Mouse (Mus musculus) heart, embryonic 13.5 days (tissue): ENCODE measurements around the gene Mettl8. TPM values are rescaled to one million over a fixed set of nuclear protein-coding genes. Genes with fewer than 3 reads are reported as not detected.

Experiments
- ATAC-seq: fragments of 200-750 bp; cut with Nextera tagmentation; 2 replicates; pipeline ENCODE4 v1.8.0; 2017; ENCODE audit warnings: moderate TSS enrichment; ENCODE audit not compliant: insufficient number of reproducible peaks, low FRiP score, low TSS enrichment; ENCODE audit errors: extremely low read depth
- H3K27ac ChIP-seq: fragments of 300-500 bp; sonication (generic); replicated peaks from 2 replicates; pipeline ENCODE4 v1.5.1; 2015; ENCODE audit warnings: moderate library complexity, mild to moderate bottlenecking, inconsistent platforms
- H3K27me3 ChIP-seq: fragments of 300-500 bp; sonication (generic); replicated peaks from 2 replicates; pipeline ENCODE4 v1.6.1; 2015; ENCODE audit warnings: mild to moderate bottlenecking, inconsistent platforms
- H3K36me3 ChIP-seq: fragments of 300-500 bp; sonication (generic); 2 replicates; pipeline ENCODE4 v1.6.1; 2015; ENCODE audit warnings: mild to moderate bottlenecking, inconsistent platforms
- H3K4me1 ChIP-seq: fragments of 300-500 bp; sonication (generic); 2 replicates; pipeline ENCODE4 v1.6.1; 2015; ENCODE audit warnings: inconsistent platforms
- H3K4me2 ChIP-seq: fragments of 300-500 bp; sonication (generic); 2 replicates; pipeline ENCODE4 v1.6.1; 2015; ENCODE audit warnings: inconsistent platforms, mild to moderate bottlenecking, moderate library complexity
- H3K4me3 ChIP-seq: fragments of 300-500 bp; sonication (generic); 2 replicates; pipeline ENCODE4 v1.5.1; 2015; ENCODE audit warnings: moderate library complexity, mild to moderate bottlenecking, inconsistent platforms
- H3K9ac ChIP-seq: fragments of 300-500 bp; sonication (generic); 2 replicates; pipeline ENCODE4 v1.6.1; 2015; ENCODE audit warnings: inconsistent platforms, mild to moderate bottlenecking, moderate library complexity
- H3K9me3 ChIP-seq: fragments of 300-500 bp; sonication (generic); 2 replicates; pipeline ENCODE4 v1.6.1; 2016; ENCODE audit warnings: inconsistent platforms
- WGBS: fragments of 180-500 bp; shearing (Covaris S2); methylation state at CpG from one replicate; pipeline ENCODE4 v1.1.7; 2015; ENCODE audit warnings: mixed read lengths; 5-methylcytosine and 5-hydroxymethylcytosine counted together
- polyA plus RNA-seq: library from polyadenylated mRNA; unstranded; fragments of >200 nt; fragmentation: Nextera tagmentation; extraction: Ambion mirVana; gene quantifications from 2 replicates; pipeline ENCODE4 v1.2.1, GENCODE M21; 2015

The Mettl8 gene
- polyA plus RNA-seq, 1 experiment from 2014 or later = 9.4 TPM

GRCm38 (mm10) chr2:70978271-70978670, 77.1 kb downstream of the Mettl8 start:
- no peaks in the 10 kb centered on the region; the same call in 1 of the 2 replicates for H3K36me3 ChIP-seq
- no peaks in the 10 kb centered on the region for H3K27me3 ChIP-seq
- H3K4me2 ChIP-seq = no peak overlapping the region
- 52% methylated on average over 5 of the region's 5 CpGs for WGBS
- H3K27ac ChIP-seq = no peak overlapping the region
- no peak for ATAC-seq
- H3K9me3 ChIP-seq = peaks cover 5% of the 10 kb centered on the region
- no peak overlapping the region for H3K9ac ChIP-seq
- H3K4me3 ChIP-seq = no peak overlapping the region
- H3K4me1 ChIP-seq = peaks cover 10% of the 10 kb centered on the region

GRCm38 (mm10) chr2:70974769-70975168, 80.6 kb downstream of the Mettl8 start:
- Histone ChIP-seq H3K9me3 (no peaks in the 10 kb centered on the region), H3K4me2 (no peak overlapping the region), H3K27me3 (no peaks in the 10 kb centered on the region), H3K27ac (no peak overlapping the region), H3K36me3 (no peaks in the 10 kb centered on the region; the same call in 1 of the 2 replicates), H3K4me1 (peaks cover 19% of the 10 kb centered on the region), H3K9ac (no peak overlapping the region), H3K4me3 (no peak overlapping the region)
- 83% methylated on average over 6 of the region's 6 CpGs for WGBS
- ATAC-seq = no peak

- Histone ChIP-seq H3K9me3 (no peaks in the 10 kb centered on the region), H3K36me3 (no peaks in the 10 kb centered on the region), H3K4me3 (no peak overlapping the region), H3K27ac (no peak overlapping the region), H3K27me3 (no peaks in the 10 kb centered on the region), H3K4me1 (peaks cover 23% of the 10 kb centered on the region), H3K9ac (no peak overlapping the region), H3K4me2 (no peak overlapping the region)
- no peak for ATAC-seq
- 66% methylated on average over 16 of the region's 16 CpGs for WGBS
Measured at GRCm38 (mm10) chr2:70972795-70973518, 82.4 kb downstream of the Mettl8 start.

- Histone ChIP-seq H3K9me3 (no peaks in the 10 kb centered on the region), H3K4me3 (no peak overlapping the region), H3K27ac (peak overlapping the region; percentile 73), H3K27me3 (no peaks in the 10 kb centered on the region), H3K36me3 (no peaks in the 10 kb centered on the region), H3K4me1 (peaks cover 20% of the 10 kb centered on the region), H3K9ac (no peak overlapping the region), H3K4me2 (no peak overlapping the region)
- no peak for ATAC-seq
- 23% methylated on average over 7 of the region's 7 CpGs for WGBS
Measured at GRCm38 (mm10) chr2:70970158-70970741, 85.1 kb downstream of the Mettl8 start.

GRCm38 (mm10) chr2:70968305-70968704, 87.1 kb downstream of the Mettl8 start:
- Histone ChIP-seq H3K4me3 (no peak overlapping the region), H3K4me1 (peaks cover 20% of the 10 kb centered on the region), H3K27me3 (no peaks in the 10 kb centered on the region), H3K36me3 (peaks cover 11% of the 10 kb centered on the region), H3K4me2 (no peak overlapping the region), H3K27ac (no peak overlapping the region), H3K9ac (no peak overlapping the region), H3K9me3 (no peaks in the 10 kb centered on the region)
- ATAC-seq = no peak
- WGBS = 63% methylated on average over 2 of the region's 2 CpGs

GRCm38 (mm10) chr2:70967216-70967615, 88.2 kb downstream of the Mettl8 start:
- Histone ChIP-seq H3K27ac (no peak overlapping the region), H3K27me3 (no peaks in the 10 kb centered on the region), H3K4me2 (no peak overlapping the region), H3K4me1 (peaks cover 20% of the 10 kb centered on the region), H3K4me3 (no peak overlapping the region), H3K36me3 (peaks cover 11% of the 10 kb centered on the region), H3K9me3 (no peaks in the 10 kb centered on the region), H3K9ac (no peak overlapping the region)
- no peak for ATAC-seq
- 77% methylated on average over 1 of the region's 1 CpGs for WGBS

- no peak overlapping the region for H3K9ac ChIP-seq
- no peak overlapping the region for H3K4me2 ChIP-seq
- no peak for ATAC-seq
- peaks cover 11% of the 10 kb centered on the region for H3K36me3 ChIP-seq
- no peak overlapping the region for H3K27ac ChIP-seq
- H3K4me3 ChIP-seq = no peak overlapping the region
- peaks cover 11% of the 10 kb centered on the region for H3K4me1 ChIP-seq
- 93% methylated on average over 2 of the region's 2 CpGs for WGBS
- H3K9me3 ChIP-seq = no peaks in the 10 kb centered on the region
- no peaks in the 10 kb centered on the region for H3K27me3 ChIP-seq
Measured at GRCm38 (mm10) chr2:70964809-70965208, 90.6 kb downstream of the Mettl8 start.

GRCm38 (mm10) chr2:70962921-70963320, 92.5 kb downstream of the Mettl8 start:
- Histone ChIP-seq H3K27ac (no peak overlapping the region), H3K4me1 (no peaks in the 10 kb centered on the region), H3K9ac (no peak overlapping the region), H3K27me3 (no peaks in the 10 kb centered on the region), H3K9me3 (no peaks in the 10 kb centered on the region), H3K4me2 (no peak overlapping the region), H3K36me3 (peaks cover 11% of the 10 kb centered on the region), H3K4me3 (no peak overlapping the region)
- 77% methylated on average over 1 of the region's 1 CpGs for whole genome bisulfite sequencing
- ATAC-seq = no peak

- H3K36me3 ChIP-seq = peaks cover 11% of the 10 kb centered on the region
- H3K27ac ChIP-seq = no peak overlapping the region
- H3K4me3 ChIP-seq = no peak overlapping the region
- no peaks in the 10 kb centered on the region for H3K27me3 ChIP-seq
- no peak overlapping the region for H3K9ac ChIP-seq
- WGBS = 72% methylated on average over 6 of the region's 6 CpGs
- no peaks in the 10 kb centered on the region for H3K9me3 ChIP-seq
- ATAC-seq = no peak
- no peak overlapping the region for H3K4me2 ChIP-seq
- no peaks in the 10 kb centered on the region for H3K4me1 ChIP-seq
Measured at GRCm38 (mm10) chr2:70961086-70961941, 94.1 kb downstream of the Mettl8 start.

GRCm38 (mm10) chr2:70960090-70960489, 95.3 kb downstream of the Mettl8 start:
- 73% methylated on average over 6 of the region's 6 CpGs for WGBS
- ATAC-seq = no peak
- Histone ChIP-seq H3K9me3 (no peaks in the 10 kb centered on the region), H3K4me3 (no peak overlapping the region), H3K4me1 (no peaks in the 10 kb centered on the region), H3K27me3 (no peaks in the 10 kb centered on the region), H3K9ac (no peak overlapping the region), H3K36me3 (peaks cover 11% of the 10 kb centered on the region), H3K27ac (no peak overlapping the region), H3K4me2 (no peak overlapping the region)

- Histone ChIP-seq H3K27ac (no peak overlapping the region), H3K4me1 (no peaks in the 10 kb centered on the region), H3K9ac (no peak overlapping the region), H3K4me3 (no peak overlapping the region), H3K36me3 (peaks cover 6% of the 10 kb centered on the region), H3K9me3 (no peaks in the 10 kb centered on the region), H3K27me3 (no peaks in the 10 kb centered on the region), H3K4me2 (no peak overlapping the region)
- ATAC-seq = no peak
- WGBS = 74% methylated on average over 7 of the region's 7 CpGs
Measured at GRCm38 (mm10) chr2:70959337-70959736, 96.0 kb downstream of the Mettl8 start.
